Mouse (Mus musculus) thymus, adult 18-20 months (tissue): ENCODE measurements around the gene Prdx2.
A peak's percentile ranks its signal among the peaks of the same experiment; 100 is the strongest.

Experiments used
- DNase-seq, 2 experiments: peaks; one replicate each; pipeline ENCODE4 v3.0.0; 2022; ENCODE audit warnings: mixed read lengths in 2 of 2

The Prdx2 gene

DNA sequence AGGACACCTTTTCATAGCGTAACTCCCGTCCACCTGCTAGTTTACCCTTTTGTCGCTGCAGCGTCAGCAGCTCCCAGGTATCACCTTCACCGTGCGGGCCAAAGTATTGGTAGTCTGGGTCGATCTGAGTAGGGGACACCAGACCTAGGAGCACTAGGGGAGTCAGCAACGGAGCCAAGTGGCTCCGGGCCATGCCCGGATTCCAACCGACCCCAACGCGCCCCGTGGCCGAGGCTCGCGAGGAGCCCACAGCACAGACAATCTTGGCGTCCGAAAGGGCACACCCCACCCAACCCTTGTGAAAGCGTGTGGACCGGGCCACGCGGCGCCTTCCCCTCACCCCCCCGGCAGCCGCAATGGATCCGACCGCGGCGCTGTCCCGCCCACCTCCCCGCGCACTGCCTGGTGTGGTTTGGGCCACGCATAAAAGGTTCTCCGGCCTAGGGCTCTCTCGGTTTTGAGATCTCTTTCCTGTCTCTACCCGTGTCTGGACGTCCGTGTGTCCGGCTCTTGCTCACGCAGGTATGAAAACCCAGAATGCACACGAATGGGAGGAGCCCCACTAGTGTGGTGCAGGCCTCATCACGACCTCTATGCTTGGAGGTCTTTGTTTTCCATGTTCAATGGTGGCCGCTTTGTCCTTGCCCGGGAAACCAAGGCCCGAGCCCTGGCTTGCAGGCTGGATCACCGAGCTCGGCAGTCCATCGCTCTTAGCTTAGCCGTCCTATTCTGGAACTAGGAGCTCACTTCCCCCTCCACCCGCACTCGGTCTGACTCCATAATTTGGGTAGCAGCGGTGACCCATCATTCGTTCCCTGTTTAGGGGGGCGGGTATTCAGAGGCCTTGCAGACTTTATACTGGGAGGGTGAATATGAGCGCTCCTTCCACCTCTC, at the start of gene Prdx2, which contains the start of the genes Gm49661 and Rnaseh2a:
Prdx2 (plus strand) TSS at position 347 of the 894 bp plus-strand sequence.
Gm49661 (minus strand) TSS at position 193 of the 894 bp plus-strand sequence.
Rnaseh2a (minus strand) TSS at position 527 of the 894 bp plus-strand sequence.
- peak in 1 of 2 experiments; percentile 53 for DNase-seq

DNA sequence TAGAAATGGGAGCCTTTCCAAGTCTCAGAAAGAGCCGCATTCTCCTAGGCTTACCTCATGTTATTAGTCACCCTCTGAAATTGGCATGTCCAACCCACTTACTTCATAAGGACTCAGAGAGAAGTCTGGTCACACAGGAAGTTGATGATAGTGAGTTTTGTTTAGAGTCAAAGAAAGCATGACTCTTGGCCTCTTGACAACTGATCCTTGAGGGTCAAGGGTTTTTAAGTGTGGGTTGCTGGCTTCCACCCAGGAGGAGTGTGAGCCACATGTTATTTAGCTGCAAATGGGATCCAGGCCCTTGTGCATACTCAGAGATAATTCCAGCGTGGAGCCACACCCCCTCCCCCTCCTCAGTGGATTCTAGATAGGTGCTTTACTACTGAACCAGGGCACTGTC, 47.8 kb upstream of the Prdx2 start:
- no peak for DNase-seq

DNA sequence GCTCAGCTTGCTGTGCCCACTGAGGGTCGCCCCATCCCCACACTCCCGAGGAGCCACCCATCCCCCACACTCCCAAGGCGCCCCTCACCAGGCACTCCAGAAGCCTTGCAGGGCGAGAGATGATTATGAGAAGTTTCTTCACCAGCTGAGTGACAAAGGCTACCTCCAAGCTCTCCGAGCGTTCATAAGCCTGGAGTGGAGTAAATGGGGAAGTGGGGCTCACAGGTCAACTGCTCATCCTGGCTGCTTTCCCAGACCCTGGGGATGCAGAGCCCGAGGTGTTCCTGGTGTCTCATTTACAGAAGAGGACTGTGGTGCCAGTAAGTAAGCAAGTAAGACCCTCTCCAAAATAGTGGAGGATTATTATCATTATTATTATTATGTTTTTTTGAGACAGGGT, 43.8 kb upstream of the Prdx2 start:
- DNase-seq = no peak

DNA sequence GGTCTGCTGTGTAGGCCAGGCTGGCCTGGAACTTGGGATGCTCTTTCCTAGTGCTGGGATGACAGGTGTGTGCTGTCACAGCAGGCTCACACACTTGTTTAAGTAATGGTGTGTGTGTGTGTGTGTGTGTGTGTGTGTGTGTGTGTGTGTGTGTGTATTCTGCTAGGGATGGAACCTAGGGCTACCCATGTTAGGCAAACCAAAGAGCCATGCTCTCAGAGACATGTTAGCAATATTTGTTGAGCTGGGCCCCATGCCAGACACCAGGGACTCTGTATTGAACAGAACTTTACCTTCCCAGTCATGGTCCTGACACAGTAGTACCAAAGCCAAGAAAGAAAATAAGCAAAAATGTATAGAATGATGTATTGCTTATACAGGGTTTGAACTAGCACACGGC, 41.9 kb upstream of the Prdx2 start:
- DNase-seq = no peak

DNA sequence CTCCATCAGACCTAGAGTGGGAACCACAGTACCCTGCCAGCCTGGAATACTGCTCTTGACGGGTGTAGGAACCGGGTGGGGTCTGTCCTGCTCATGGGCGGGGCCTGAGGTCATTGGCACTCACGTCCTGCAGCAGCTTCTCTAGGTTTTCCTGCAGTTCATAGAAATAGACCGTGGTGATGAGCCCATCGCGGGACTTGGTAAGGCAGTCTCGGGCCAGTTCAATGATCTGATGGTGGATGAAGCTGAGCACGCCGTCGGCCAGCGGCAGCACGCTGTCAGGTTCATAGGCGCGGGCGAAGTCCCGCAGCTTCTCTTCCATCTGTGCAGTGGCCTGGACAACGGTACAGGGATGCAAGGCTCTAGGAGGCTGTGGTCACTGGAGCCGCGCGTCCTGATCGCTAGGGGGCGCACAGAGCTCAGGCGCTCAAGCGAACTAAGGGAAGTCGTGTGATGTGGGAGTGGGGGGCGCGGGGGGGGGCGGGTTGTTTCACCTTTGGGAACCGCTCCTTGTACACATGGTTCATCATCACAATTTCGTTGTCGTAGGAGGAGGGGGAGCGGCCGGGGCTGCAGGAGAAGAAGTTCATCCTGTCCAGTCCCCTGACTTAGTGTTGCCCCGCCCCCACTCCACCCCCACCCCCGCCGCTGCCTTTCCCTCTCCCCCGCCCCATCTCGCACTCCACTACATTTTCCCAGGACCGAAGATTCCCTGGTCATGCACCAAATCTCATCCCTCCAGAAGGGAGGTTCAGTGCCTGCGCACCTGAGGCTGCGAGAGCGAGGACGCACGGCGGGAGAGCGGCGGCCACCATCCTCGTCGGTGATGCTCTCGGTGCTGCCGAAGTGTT, 40.7 kb upstream of the Prdx2 start:
- no peak for DNase-seq

DNA sequence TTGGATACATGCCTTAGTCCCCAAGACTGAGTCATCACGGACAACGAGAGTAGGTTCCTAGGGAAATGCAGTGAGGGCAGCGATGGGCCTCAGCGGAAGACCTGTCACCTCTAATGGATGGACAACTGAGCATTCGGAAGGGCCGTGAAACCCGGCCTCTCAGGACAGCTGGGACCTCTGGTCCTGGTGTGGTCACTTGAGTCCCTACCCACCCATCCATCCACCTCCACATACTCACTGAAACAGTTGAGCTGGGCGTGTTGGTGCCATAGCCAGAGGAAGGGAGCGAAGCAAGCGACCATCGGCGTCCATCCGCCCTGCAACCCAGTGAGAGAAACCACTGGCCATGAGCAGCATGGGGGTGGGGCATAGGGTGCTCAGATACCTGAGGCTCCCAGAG, 38.8 kb upstream of the Prdx2 start:
- no peak for DNase-seq

DNA sequence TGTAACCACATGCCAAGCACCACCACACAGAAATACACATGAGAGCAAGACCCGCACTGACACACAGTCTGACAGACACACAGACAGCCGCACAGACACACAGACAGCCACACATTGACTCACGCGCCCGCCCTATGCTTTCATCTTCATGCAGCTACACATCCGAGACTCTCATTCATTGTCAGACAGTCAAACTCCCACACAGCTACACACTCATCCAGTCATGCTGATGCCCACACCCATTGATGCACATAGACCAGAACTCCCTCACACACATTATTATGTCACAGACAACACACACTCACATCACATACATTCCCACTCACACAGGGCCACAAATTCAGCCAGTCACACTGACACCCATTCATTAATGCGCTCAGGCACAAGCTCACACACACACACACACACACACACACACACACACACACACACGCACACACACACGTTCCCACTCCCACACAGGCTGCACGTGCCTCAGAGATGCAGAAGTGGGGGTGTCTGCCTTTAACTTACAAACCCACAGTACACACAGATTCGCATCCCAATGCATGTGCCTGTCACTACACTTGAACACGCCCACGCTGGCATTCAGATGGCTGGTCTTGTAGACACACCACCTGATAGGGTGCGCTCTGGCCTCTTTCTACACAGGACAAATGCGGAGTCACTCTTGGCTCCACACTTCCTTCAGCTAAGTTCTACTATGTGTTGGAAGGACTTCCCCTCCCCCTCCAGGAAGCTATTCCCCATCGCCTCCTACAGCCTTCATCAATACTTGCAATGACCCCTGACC, 35.4 kb upstream of the Prdx2 start:
- DNase-seq = no peak

DNA sequence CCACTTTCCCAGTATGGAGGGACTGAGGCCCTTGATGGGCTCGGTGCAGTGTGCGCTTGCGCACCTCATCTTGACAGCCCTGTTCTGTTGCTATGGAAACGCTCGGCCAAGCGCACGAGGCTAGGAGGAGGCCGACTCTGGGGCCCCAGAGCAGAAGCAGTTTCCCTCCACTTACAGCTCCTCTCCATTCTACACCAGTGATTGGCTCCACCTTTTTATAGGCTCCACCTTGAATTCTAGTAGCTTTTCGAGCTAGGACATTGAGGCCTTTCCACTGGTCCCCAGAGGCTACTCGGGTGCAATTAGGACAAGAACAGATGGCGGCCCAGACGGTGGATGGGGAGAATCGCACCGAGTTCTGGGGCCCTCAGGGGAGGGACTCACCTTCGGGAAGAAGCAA, 34.5 kb upstream of the Prdx2 start:
- no peak for DNase-seq

DNA sequence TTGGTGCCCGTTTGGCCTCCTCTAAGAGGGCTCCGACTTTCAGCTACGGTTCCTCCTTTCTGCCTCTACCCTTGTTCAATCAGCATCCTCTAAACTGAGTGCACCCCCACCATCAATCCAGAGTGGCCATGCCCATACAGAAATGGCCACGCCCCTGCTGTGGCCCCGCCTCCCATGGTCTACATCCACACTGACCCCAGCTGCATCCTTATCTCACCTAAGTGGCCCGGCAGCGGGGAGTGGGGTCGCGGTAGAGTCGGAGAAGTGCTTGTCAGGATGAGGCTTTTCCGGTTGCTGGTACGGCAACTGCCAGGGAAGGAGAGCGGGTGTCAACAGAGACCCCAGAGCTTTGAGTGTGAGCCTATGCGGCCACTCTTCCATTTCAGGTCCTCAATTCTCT, 33.9 kb upstream of the Prdx2 start:
- DNase-seq = no peak

DNA sequence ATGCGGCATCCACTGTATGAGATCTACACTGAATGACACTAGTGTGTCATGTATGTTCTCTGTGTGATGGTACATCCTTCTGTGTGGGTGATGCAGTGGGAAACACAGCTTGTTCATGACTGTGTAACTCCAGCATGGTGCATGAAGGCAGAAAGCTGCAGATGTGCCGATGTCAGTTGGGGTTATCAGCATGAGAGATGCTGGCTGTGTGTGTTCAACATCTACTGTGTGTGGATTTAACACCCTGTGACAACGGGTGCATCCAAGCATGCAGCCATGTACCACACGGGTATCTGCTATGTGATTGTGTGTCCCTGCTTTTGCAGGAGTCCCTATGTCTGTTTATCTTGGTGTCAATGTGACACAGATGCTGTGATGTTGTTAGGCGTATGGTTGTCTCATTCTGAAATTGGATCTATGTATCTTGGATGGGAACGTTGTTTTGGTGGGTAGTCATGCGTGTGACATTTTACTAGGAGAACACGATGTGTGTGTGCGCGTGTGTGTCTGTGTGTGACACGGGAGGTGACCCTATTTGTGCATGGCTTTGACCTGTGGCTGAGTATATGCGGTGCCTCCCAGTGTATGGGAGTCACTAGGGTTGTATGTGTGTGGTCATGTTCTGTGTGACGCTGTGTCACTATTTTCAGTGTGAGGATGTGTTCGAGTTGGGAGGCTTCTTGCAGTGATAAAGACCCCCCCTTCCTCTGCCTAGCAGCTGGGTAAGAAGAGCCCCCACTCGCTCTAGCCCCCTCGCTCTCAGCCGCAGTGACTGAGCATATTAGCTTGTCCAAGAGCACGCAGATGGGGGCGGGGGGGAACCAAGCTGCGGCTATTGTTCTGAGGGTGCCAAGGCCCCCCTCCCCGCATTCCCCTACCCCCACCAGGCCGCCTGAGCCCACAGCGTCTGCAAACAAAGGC, 33.1 kb upstream of the Prdx2 start:
- no peak for DNase-seq

DNA sequence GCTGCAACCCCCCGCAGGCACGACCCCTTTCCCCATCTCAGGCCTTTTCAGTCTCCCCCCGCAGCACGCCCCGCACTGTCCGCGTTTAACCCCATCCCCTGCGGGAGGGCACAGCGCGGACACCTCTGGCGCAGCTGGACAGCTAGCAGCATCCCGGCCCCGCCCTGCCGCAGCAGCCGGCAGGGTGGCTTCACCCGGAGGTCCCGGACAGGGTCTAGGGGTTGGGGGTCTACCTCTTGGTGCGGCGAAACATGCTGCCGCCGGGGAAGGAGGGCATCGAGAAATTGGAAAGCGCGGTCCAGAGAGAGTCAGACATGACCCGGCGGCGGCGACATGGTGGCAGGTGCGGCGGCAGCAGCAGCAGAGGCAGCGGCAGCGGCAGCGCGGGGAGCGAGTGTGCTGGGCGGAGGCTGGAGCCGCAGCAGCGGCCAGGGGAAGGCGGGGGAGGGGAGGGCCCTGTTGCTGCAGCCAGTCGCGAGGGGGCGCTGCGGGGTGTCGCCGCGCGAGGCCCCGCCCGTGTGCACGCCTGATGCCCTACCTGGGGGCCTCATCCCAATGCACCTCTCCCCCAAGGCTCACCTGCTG, 32.3 kb upstream of the Prdx2 start, which contains the start of gene Mast1:
Mast1 (minus strand) TSS at position 398 of the 585 bp plus-strand sequence.
- DNase-seq = no peak

DNA sequence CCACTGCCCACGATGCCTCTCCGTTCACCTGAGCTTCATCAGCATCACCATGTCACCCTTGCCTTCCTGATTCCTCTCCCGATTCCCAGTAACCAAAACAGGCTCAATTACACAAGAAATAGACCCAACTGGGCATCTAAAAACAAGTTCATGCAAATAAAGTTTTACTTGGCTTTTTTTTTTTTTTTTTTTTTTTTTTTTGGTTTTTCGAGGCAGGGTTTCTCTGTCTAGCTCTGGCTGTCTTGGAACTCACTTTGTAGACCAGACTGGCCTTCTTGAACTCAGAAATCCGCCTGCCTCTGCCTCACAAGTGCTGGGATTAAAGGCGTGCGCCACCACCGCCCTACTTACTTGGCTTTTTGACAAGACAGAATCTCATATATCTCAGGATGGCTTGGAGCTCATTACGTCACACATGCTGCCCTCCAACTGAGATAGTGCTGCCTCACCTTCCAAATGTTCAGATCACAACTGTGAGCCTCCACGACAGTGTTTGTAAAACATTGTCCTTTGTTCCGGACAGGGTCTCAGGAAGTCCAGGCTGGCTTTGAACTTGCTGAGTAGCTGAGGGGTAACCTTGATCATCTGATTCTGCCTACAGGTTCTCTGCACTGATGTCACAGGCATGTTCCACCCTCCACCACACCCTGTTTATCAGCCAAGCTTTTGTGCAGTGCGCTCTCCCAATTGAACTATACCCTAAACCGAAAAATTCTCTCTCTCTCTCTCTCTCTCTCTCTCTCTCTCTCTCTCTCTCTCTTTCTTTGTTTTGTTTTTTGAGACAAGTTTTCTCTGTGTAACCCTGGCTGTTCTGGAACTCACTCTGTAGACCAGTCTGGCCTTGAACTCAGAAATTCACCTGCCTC, 31.5 kb upstream of the Prdx2 start:
- no peak for DNase-seq

DNA sequence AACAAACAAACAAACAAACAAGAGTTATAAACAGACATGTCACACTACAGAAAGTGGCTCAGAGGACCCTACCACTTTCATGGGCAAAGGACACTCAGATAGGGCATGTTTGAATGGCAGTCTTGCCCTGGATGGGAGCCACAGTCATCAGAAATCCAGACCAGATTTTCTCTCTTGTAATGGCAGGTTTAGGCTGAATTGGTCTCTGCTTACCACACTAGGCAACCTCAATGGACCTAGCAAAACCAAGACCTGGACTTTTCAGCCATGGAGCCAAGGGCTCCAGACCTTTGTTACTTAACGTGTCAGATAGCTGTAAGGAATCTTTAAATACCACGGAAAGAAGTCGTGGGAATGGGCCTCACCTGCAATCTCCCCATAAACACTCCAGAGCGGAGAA, 25.7 kb upstream of the Prdx2 start:
- no peak for DNase-seq

DNA sequence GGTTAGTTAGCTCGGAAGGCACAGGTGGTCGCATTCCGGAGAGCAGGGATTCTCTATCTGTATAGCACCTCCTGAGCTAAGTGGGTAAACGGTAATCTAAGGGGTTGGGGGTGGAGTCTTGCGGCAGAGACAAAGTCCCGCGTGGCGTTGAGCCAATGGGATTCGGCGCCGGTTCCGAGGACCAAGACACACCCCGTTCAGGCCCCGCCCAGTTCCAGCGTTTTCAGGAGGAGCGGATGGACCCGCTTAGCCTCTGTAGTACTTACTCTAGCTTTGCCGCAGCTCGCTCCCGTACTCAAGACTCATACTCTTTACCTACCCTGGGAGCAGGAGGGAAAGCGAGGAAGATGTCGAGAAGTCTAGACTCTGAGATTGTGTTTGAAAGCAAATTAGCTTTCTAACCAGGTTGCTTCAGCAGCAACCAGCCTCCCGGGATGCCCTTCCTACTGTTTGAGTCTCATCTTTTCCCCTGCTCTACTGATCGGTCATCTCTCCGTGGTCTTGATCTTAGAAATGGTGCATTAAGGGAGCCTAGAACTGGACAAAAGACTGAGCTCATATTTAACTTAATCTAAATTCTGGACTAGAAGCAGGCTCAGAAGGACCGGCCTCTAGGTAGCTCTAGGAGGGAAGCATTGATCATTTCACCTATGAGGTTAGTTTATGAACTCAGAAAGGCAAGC, 24.8 kb upstream of the Prdx2 start:
- no peak for DNase-seq

DNA sequence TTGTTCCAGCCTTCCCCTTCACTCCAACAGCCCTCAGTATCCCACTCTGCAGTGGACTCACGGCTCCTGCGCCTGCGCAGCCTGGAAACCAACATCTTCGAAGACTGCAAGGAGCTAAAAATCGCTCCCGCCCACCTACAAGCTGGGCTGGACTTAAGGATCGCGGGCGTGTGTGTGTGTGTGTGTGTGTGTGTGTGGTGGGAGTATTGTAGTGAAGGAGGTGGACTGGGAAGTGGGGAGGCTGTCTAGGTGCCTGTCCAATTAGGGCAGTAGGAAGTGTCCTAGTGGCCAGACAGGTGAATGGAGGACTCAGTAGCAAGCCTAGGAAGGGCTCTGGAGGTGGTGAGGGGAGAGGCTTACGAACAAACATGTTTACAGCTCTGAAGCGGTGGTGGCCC, 24.2 kb upstream of the Prdx2 start:
- no peak for DNase-seq

DNA sequence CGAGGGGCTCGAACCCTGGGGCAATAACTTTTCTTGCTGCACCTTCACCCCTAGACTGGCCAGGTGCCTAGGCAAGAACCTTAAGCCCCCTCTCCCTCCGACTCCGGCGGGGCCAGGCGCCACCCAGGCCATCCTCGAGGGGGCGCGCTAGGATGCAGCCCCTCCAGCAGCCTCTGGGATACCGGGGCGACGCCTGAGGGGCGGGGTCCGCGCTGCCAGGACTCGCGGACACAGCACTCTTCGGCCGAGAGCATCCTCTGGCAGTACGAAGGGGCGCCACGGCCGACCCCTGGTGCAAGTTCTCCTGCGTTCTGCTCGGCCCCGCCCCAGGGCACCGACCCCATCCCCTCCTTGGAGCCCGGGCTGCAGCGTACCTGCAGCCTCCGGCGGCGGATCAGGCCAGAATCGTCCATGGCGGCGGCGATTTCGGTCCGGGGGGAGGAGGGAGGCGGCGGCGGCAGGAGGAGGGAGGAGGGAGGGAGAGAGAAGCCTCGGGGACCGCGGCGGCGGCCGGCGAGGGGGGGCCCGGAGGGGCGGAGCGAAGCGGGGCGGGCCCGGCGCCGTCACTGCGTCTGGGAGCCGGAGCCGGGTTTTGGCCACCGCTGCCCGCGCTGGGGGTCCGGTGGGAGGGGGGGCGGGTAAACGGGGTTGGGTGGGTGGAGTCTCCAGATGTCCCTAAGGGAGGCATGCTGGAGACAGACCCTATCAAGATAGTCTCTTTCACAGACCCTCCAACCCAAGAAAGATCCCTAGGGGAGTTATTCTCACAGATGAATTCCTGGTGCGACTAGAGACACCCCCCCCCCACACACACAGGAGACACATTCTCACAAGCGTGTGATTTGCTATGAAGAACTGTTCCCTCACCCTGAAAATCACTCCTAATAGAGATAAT, 23.5 kb upstream of the Prdx2 start:
- DNase-seq = no peak

DNA sequence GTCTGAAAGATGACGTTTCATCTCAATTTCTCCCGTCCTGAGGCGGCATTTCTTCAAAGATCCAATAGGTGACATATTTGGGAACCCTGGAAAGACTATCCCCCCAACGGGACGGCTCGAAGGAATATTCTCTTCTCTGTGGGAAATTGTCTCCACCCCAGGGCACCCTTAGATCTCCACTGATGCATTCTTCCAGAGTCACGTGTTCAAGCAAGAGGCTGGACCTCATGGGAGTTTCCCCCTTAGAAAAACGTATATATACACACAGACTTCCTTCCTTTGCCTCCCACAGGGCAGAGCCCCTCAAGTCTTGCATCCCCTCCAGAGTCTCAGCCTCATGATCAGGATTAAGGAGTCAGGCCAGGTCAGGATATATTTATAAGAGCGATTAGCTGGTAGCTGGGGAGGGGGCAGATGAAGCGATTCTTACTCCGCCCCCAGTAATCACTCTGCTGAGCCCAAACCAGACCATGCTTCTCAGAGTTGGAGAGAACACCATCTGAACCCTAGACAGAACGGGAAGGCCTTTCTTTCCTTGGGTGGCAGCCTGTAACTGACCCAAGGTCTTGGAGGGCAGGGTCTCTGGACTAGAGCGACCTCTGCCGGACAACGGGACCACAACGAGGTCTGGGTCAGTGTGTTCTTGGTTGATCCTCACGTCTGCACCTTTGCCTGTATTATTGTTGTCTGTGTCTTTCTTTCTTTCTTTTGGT, 22.7 kb upstream of the Prdx2 start, which contains the start of gene Rtbdn:
Rtbdn (plus strand) TSS at position 464 of the 713 bp plus-strand sequence.
- DNase-seq = no peak

DNA sequence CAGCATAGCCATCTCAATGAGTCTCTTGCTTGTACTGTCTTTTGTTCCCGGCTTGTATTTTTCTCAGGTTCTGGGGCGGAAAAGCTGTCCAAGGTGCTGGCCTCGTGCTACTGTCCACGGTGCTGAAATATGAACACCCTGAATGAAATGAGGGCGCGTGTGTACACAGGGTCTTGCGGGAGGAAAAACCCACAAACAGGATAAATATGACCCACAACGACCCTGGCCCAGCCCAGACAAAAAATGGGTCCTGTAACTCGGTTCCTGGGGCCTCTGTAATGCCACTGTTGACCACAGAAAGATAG, 22.2 kb upstream of the Prdx2 start:
- no peak for DNase-seq
